Mouse (Mus musculus): ENCODE measurements around the gene Olfr205. TPM values are rescaled to one million over a fixed set of nuclear protein-coding genes. Genes with fewer than 3 reads are reported as not detected.

The Olfr205 gene
- polyA plus RNA-seq (2012; rRNA removed), result not detected in 2 replicates

GRCm38 (mm10) chr16:59331038-59331437 is at the start of gene Olfr205:
Gene Olfr205 (minus strand): TSS chr16:59331138.

GRCm38 (mm10) chr16:59363893-59364292 is 33.0 kb upstream of the Olfr205 start, which contains the start of gene Olfr209:
Gene Olfr209 (minus strand): TSS chr16:59363993.

DNA sequence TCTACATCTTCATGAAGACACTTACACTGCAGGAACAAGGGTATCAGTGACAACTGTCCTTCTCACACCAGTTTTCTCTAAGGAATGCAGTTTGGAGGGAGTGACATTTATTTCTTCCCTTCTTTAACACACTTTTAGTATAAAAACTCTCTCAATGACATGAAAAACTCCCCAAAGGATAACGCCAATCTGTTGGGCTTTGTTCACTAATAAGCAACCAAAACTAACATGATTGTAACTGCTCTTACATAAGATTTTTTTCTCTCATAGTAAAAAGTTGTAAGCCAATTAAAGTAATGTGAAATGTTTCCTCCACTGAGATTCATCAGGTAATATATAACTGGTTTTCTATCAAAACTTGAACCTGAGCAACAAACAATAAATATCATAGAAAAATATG is 18.2 kb upstream of the Olfr205 start, which contains the start of gene Olfr206:
TSS of gene Olfr206 (minus strand) at position 101 of the 400 bp plus-strand sequence.

GRCm38 (mm10) chr16:59318148-59318547 is 12.8 kb downstream of the Olfr205 start, which contains the start of gene Olfr204:
Gene Olfr204 (minus strand): TSS chr16:59318248.

GRCm38 (mm10) chr16:59298581-59298980 is 32.4 kb downstream of the Olfr205 start, which contains the start of gene Olfr203:
Gene Olfr203 (plus strand): TSS chr16:59298881.

DNA sequence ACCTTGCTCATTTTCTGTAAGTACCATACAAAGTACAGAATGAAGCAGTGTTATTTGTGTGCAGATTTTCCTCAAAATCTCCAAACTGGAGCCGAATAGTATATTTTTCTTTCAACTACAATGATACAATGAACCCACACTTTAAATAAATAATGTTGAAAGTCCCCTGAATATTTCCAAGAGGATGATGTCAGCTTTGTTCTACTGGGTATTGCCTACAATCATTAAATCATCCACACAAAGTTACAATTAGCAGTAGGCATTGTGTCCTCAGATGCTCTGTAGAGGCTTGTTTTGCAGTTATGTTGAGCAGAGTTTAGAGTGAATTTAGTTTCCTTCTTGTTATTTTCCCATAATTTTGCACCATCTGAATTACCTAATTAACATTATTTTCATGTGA is 44.2 kb downstream of the Olfr205 start, which contains the start of gene Olfr202:
TSS of gene Olfr202 (minus strand) at position 101 of the 400 bp plus-strand sequence.

Other genes with a start within 250 kb of the Olfr205 start
- gene Olfr191, start 241.3 kb downstream of the Olfr205 start, polyA plus RNA-seq (2012; rRNA removed), result not detected in 2 replicates
- gene Olfr193, start 219.3 kb downstream of the Olfr205 start, polyA plus RNA-seq (2012; rRNA removed), result not detected in 2 replicates
- not detected in 2 replicates for gene Olfr194, start 210.1 kb downstream of the Olfr205 start, polyA plus RNA-seq (2012; rRNA removed)
- gene Olfr195, start 184.1 kb downstream of the Olfr205 start, polyA plus RNA-seq (2012; rRNA removed), result not detected in 2 replicates
- not detected in 2 replicates for gene Olfr196, start 160.7 kb downstream of the Olfr205 start, polyA plus RNA-seq (2012; rRNA removed)
- not detected in 2 replicates for gene Olfr198, start 127.6 kb downstream of the Olfr205 start, polyA plus RNA-seq (2012; rRNA removed)
- gene Olfr199, start 111.4 kb downstream of the Olfr205 start, polyA plus RNA-seq (2012; rRNA removed), result not detected in 2 replicates
- gene Olfr201, start 58.5 kb downstream of the Olfr205 start, polyA plus RNA-seq (2012; rRNA removed), result 0.01 TPM in 2 replicates
- gene Olfr202, start 44.3 kb downstream of the Olfr205 start, polyA plus RNA-seq (2012; rRNA removed), result not detected in 2 replicates
- not detected in 2 replicates for gene Olfr203, start 32.3 kb downstream of the Olfr205 start, polyA plus RNA-seq (2012; rRNA removed)
- not detected in 2 replicates for gene Olfr204, start 12.9 kb downstream of the Olfr205 start, polyA plus RNA-seq (2012; rRNA removed)
- not detected in 2 replicates for gene Olfr206, start 18.1 kb upstream of the Olfr205 start, polyA plus RNA-seq (2012; rRNA removed)
- not detected in 2 replicates for gene Olfr209, start 32.9 kb upstream of the Olfr205 start, polyA plus RNA-seq (2012; rRNA removed)
- not detected in 2 replicates for gene Gabrr3, start 76.2 kb upstream of the Olfr205 start, polyA plus RNA-seq (2012; rRNA removed)
- gene Riox2, start 140.6 kb upstream of the Olfr205 start, polyA plus RNA-seq (2012; rRNA removed), result 5.8 TPM in 2 replicates

Measured in liver, embryonic 18 days (tissue).